Mouse (Mus musculus) intestine, embryonic 15.5 days (tissue): ENCODE measurements around the gene Ube2q1. TPM values are rescaled to one million over a fixed set of nuclear protein-coding genes. Genes with fewer than 3 reads are reported as not detected.
"Not testable (repeated sequence)": the region's sequence is repeated elsewhere in the genome, so short reads cannot be mapped to it uniquely, and the experiment has no call there.

Experiments
- ATAC-seq: fragments of 200-750 bp; cut with Nextera tagmentation; 2 replicates; pipeline ENCODE4 v1.8.0; 2017; ENCODE audit warnings: moderate TSS enrichment, moderate library complexity
- H3K27ac ChIP-seq: fragments of 300-500 bp; sonication (generic); 2 replicates; pipeline ENCODE4 v1.5.1; 2015; ENCODE audit warnings: mild to moderate bottlenecking, inconsistent platforms
- H3K27me3 ChIP-seq: fragments of 300-500 bp; sonication (generic); replicated peaks from 2 replicates; pipeline ENCODE4 v1.6.1; 2015; ENCODE audit warnings: inconsistent platforms
- H3K36me3 ChIP-seq: fragments of 300-500 bp; sonication (generic); 2 replicates; pipeline ENCODE4 v1.6.1; 2015; ENCODE audit warnings: inconsistent platforms
- H3K4me1 ChIP-seq: fragments of 300-500 bp; sonication (generic); replicated peaks from 2 replicates; pipeline ENCODE4 v1.6.1; 2015; ENCODE audit warnings: inconsistent platforms
- H3K4me2 ChIP-seq: fragments of 300-500 bp; sonication (generic); replicated peaks from 2 replicates; pipeline ENCODE4 v1.6.1; 2015; ENCODE audit warnings: mild to moderate bottlenecking, inconsistent platforms
- H3K4me3 ChIP-seq: fragments of 300-500 bp; sonication (generic); replicated peaks from 2 replicates; pipeline ENCODE4 v1.5.1; 2015; ENCODE audit warnings: inconsistent platforms
- H3K9ac ChIP-seq: fragments of 300-500 bp; sonication (generic); 2 replicates; pipeline ENCODE4 v1.6.1; 2015; ENCODE audit warnings: inconsistent platforms
- H3K9me3 ChIP-seq: fragments of 300-500 bp; sonication (generic); 2 replicates; pipeline ENCODE4 v1.6.1; 2016; ENCODE audit warnings: inconsistent platforms
- WGBS: fragments of 180-500 bp; shearing (Covaris S2); methylation state at CpG from one replicate; pipeline ENCODE4 v1.1.7; 2015; 5-methylcytosine and 5-hydroxymethylcytosine counted together
- polyA plus RNA-seq: library from polyadenylated mRNA; unstranded; fragments of >200 nt; fragmentation: Nextera tagmentation; extraction: Ambion mirVana; gene quantifications from 2 replicates; pipeline ENCODE4 v1.2.1, GENCODE M21; 2015

The Ube2q1 gene
- polyA plus RNA-seq, 1 experiment from 2014 or later: 12.3 TPM

DNA sequence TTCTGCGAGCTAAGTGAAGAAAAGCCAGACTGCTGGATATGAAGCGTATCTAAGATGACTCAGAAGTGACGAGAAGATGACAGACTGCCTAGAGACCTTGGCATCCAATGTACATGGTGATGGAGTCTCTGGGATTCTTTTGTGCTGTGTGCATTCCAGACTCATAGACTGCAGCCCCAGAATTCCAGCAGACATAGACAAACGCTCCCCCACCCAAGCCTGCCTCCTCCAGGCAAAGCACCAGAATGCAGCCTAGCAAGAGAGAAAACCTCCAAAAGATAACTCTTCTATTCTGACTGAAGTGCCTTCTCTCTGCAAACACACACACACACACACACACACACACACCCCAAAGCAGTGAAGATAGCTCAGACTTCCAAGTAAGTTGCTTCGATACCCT lies 22.3 kb downstream of the Ube2q1 start:
- no peaks in the 10 kb centered on the region for H3K36me3 ChIP-seq
- no peaks in the 10 kb centered on the region for H3K27me3 ChIP-seq
- no peak overlapping the region for H3K9ac ChIP-seq
- H3K9me3 ChIP-seq: no peaks in the 10 kb centered on the region
- ATAC-seq: no peak
- H3K4me1 ChIP-seq: peaks cover 7% of the 10 kb centered on the region; the same call in 1 of the 2 replicates
- no peak overlapping the region for H3K27ac ChIP-seq
- no peak overlapping the region for H3K4me2 ChIP-seq
- WGBS: 69% methylated on average over 5 of the region's 5 CpGs
- no peak overlapping the region for H3K4me3 ChIP-seq

- Histone ChIP-seq H3K27ac (0 out of 2 replicates have a peak overlapping the region, but pooled peaks have one; percentile 32), H3K4me3 (no peak overlapping the region), H3K9ac (no peak overlapping the region), H3K27me3 (no peaks in the 10 kb centered on the region), H3K36me3 (no peaks in the 10 kb centered on the region), H3K4me1 (peaks cover 7% of the 10 kb centered on the region; the same call in 1 of the 2 replicates), H3K9me3 (no peaks in the 10 kb centered on the region), H3K4me2 (no peak overlapping the region)
- 26% methylated on average over 4 of the region's 4 CpGs for WGBS
- ATAC-seq: no peak
Observed at GRCm38 (mm10) chr3:89796358-89796757, 22.9 kb downstream of the Ube2q1 start.

DNA sequence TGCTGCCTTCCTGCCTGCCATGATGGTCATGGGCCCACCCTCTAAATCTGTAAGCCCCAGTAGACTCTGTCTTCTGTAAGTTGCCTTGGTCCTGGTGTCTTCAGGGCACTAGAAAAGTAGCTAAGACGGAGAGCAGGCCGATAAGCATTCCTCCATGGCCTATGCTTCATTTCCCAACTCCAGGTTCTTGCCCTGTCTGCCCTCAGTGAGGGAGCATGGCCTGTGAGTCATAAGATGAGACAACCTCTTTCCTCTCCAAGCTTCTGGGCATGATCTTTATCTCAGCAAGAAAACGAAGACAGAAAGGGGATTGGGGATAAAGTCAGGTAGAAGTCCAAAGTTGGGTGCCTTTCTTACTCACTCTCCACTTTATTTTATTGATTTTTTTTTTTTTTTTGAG lies 25.1 kb downstream of the Ube2q1 start:
- ATAC-seq: no peak
- H3K4me3 ChIP-seq: no peak overlapping the region
- no peaks in the 10 kb centered on the region for H3K36me3 ChIP-seq
- no peak overlapping the region for H3K9ac ChIP-seq
- H3K4me1 ChIP-seq: peaks cover 9% of the 10 kb centered on the region; the same call in 1 of the 2 replicates
- 73% methylated on average over 3 of the region's 3 CpGs for WGBS
- H3K4me2 ChIP-seq: no peak overlapping the region
- no peak overlapping the region for H3K27ac ChIP-seq
- H3K9me3 ChIP-seq: no peaks in the 10 kb centered on the region
- H3K27me3 ChIP-seq: no peaks in the 10 kb centered on the region

- no peak for ATAC-seq
- peaks cover 9% of the 10 kb centered on the region; the same call in 1 of the 2 replicates for H3K4me1 ChIP-seq
- H3K27me3 ChIP-seq: no peaks in the 10 kb centered on the region
- H3K4me2 ChIP-seq: peak overlapping the region; percentile 40
- 11% methylated on average over 13 of the region's 13 CpGs for WGBS
- H3K27ac ChIP-seq: no peak overlapping the region
- H3K36me3 ChIP-seq: no peaks in the 10 kb centered on the region
- H3K4me3 ChIP-seq: no peak overlapping the region
- no peaks in the 10 kb centered on the region for H3K9me3 ChIP-seq
- no peak overlapping the region for H3K9ac ChIP-seq
Observed at GRCm38 (mm10) chr3:89799476-89799875, 26.1 kb downstream of the Ube2q1 start.

GRCm38 (mm10) chr3:89800078-89800477 lies 26.7 kb downstream of the Ube2q1 start:
- ATAC-seq, H3K9ac ChIP-seq, H3K27ac ChIP-seq, H3K27me3 ChIP-seq, H3K36me3 ChIP-seq, H3K9me3 ChIP-seq, H3K4me1 ChIP-seq, H3K4me3 ChIP-seq, H3K4me2 ChIP-seq: not testable (repeated sequence)
- WGBS: 61% methylated on average over 3 of the region's 3 CpGs

GRCm38 (mm10) chr3:89800774-89801506 lies 27.5 kb downstream of the Ube2q1 start:
- H3K4me2 ChIP-seq: no peak overlapping the region
- H3K27ac ChIP-seq: no peak overlapping the region
- H3K36me3 ChIP-seq: no peaks in the 10 kb centered on the region
- H3K9ac ChIP-seq: no peak overlapping the region
- H3K4me1 ChIP-seq: peaks cover 9% of the 10 kb centered on the region; the same call in 1 of the 2 replicates
- H3K9me3 ChIP-seq: no peaks in the 10 kb centered on the region
- WGBS: 64% methylated on average over 5 of the region's 5 CpGs
- H3K4me3 ChIP-seq: no peak overlapping the region
- H3K27me3 ChIP-seq: no peaks in the 10 kb centered on the region
- no peak for ATAC-seq

DNA sequence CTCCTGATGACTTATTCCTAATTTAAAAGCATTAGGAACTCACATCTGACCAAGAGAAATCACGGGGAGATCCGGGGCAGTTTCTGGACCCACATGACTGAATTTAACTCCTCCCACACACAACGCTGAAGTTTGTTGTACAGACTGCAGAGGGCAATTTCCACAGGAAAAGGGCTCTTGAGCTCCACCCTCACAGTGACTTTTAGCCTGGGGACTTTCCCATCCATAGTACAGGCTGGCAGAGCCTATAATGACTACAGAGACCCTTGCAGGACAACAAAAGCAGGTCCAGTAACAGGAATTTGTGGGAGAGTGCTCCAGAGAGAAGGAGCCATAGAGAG lies 28.1 kb downstream of the Ube2q1 start:
- peak; percentile 78; the same call in 1 of the 2 replicates for ATAC-seq
- 10% methylated on average over 3 of the region's 3 CpGs for WGBS
- Histone ChIP-seq H3K9ac (no peak overlapping the region), H3K27me3 (no peaks in the 10 kb centered on the region), H3K36me3 (no peaks in the 10 kb centered on the region), H3K4me3 (no peak overlapping the region), H3K4me1 (peaks cover 7% of the 10 kb centered on the region; the same call in 1 of the 2 replicates), H3K9me3 (no peaks in the 10 kb centered on the region), H3K27ac (no peak overlapping the region), H3K4me2 (no peak overlapping the region)

- no peaks in the 10 kb centered on the region for H3K9me3 ChIP-seq
- H3K4me1 ChIP-seq: peaks cover 7% of the 10 kb centered on the region; the same call in 1 of the 2 replicates
- H3K9ac ChIP-seq: no peak overlapping the region
- no peak overlapping the region for H3K27ac ChIP-seq
- ATAC-seq: no peak
- no peaks in the 10 kb centered on the region for H3K36me3 ChIP-seq
- 77% methylated on average over 15 of the region's 15 CpGs for WGBS
- H3K27me3 ChIP-seq: no peaks in the 10 kb centered on the region
- no peak overlapping the region for H3K4me2 ChIP-seq
- no peak overlapping the region for H3K4me3 ChIP-seq
Observed at GRCm38 (mm10) chr3:89802876-89803275, 29.5 kb downstream of the Ube2q1 start.

DNA sequence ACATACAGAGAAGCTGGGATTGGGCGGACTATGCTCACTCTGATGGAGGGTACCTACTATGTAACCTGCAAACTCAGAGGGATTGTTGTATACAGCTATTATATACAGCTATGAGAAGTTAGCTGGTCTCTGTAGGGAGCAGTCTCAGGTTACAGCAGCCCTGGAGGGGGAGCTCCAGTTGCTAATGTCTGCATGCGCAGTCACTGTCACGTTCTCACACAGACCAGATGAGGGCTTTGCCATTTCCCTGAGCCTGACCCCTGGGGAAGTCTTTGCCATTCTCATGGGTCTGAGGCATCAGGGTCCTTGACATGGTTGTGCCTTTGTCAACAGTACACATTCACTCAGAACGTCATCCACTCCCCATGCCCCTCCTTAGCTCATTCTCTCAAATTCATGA lies 31.8 kb downstream of the Ube2q1 start:
- Histone ChIP-seq H3K4me3 (no peak overlapping the region), H3K4me1 (0 out of 2 replicates have a peak, but pooled peaks cover 2% of the 10 kb centered on the region), H3K4me2 (no peak overlapping the region), H3K27ac (no peak overlapping the region), H3K27me3 (no peaks in the 10 kb centered on the region), H3K36me3 (no peaks in the 10 kb centered on the region), H3K9me3 (no peaks in the 10 kb centered on the region), H3K9ac (no peak overlapping the region)
- WGBS: 67% methylated on average over 4 of the region's 4 CpGs
- ATAC-seq: no peak

GRCm38 (mm10) chr3:89806751-89807150 lies 33.3 kb downstream of the Ube2q1 start:
- Histone ChIP-seq H3K4me2 (no peak overlapping the region), H3K27ac (no peak overlapping the region), H3K4me3 (no peak overlapping the region), H3K9ac (no peak overlapping the region), H3K27me3 (no peaks in the 10 kb centered on the region), H3K4me1 (0 out of 2 replicates have a peak, but pooled peaks cover 2% of the 10 kb centered on the region), H3K9me3 (no peaks in the 10 kb centered on the region), H3K36me3 (no peaks in the 10 kb centered on the region)
- WGBS: 89% methylated on average over 2 of the region's 2 CpGs
- ATAC-seq: no peak

DNA sequence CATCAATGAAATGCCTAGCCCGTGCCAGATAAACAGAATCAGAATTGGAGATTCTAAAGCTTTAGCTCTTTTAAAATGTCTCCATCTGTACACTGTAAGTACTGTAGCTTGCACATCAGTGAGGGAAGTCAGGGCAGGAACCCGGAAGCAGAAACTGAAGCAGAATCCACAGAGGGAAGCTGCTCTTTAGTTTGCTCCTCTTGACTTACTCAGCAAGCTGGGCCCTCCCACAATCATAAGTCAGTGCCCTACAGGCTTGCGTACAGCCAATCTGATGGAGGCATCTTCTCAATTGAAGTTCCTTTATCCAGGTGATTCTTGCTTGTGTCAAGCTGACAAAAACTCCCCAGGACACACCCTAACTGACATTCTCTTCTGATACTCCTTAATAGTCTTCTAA lies 33.8 kb downstream of the Ube2q1 start:
- 93% methylated on average over 3 of the region's 3 CpGs for WGBS
- H3K27me3 ChIP-seq: no peaks in the 10 kb centered on the region

GRCm38 (mm10) chr3:89807881-89808280 lies 34.5 kb downstream of the Ube2q1 start:
- ATAC-seq: peak; percentile 61; the same call in 1 of the 2 replicates
- Histone ChIP-seq H3K4me2 (no peak overlapping the region), H3K4me1 (no peaks in the 10 kb centered on the region), H3K4me3 (no peak overlapping the region), H3K36me3 (no peaks in the 10 kb centered on the region), H3K9me3 (no peaks in the 10 kb centered on the region), H3K9ac (no peak overlapping the region), H3K27ac (no peak overlapping the region), H3K27me3 (no peaks in the 10 kb centered on the region)
- 71% methylated on average over 5 of the region's 5 CpGs for WGBS

More for the DNA sequence above, 33.8 kb downstream of the Ube2q1 start:
- Histone ChIP-seq H3K9me3 (no peaks in the 10 kb centered on the region), H3K27ac (no peak overlapping the region), H3K9ac (no peak overlapping the region), H3K36me3 (no peaks in the 10 kb centered on the region), H3K4me1 (no peaks in the 10 kb centered on the region), H3K4me2 (no peak overlapping the region), H3K4me3 (no peak overlapping the region)
- ATAC-seq: no peak

DNA sequence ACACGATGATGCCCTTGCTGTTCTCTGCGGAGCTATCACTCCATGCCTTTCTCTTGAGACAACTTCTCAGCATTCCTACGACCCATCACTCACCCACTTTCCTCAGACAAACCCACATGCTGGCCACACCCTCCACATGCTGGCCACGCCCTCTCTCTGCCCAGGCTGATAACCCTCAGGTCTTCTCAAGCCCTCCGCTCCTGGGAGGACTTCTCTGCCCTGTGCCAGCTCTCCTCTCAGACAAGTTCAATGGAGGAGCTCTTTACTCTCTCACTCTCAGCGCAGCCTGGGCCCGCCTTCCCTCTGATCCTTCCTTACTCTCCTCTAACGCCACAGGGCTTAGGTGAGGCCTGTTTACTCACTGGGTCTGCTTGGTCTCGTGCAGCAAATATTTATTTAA lies 35.2 kb downstream of the Ube2q1 start:
- no peaks in the 10 kb centered on the region for H3K4me1 ChIP-seq
- no peaks in the 10 kb centered on the region for H3K36me3 ChIP-seq
- H3K27ac ChIP-seq: no peak overlapping the region
- H3K4me2 ChIP-seq: no peak overlapping the region
- no peak overlapping the region for H3K4me3 ChIP-seq
- H3K27me3 ChIP-seq: no peaks in the 10 kb centered on the region
- H3K9ac ChIP-seq: no peak overlapping the region
- ATAC-seq: peak; percentile 45
- 40% methylated on average over 9 of the region's 9 CpGs for WGBS
- H3K9me3 ChIP-seq: no peaks in the 10 kb centered on the region
